Mouse (Mus musculus) skeletal muscle tissue, postnatal 0 days (tissue): ENCODE data around the gene Igsf21. TPM values are rescaled to one million over a fixed set of nuclear protein-coding genes. Genes with fewer than 3 reads are reported as not detected.

Experiments used
- polyA plus RNA-seq: library from polyadenylated mRNA; unstranded; fragments of >200 nt; fragmentation: Nextera tagmentation; extraction: Ambion mirVana; gene quantifications from 2 replicates; pipeline ENCODE4 v1.2.1, GENCODE M21; 2015

Igsf21 gene
- 1.1 TPM in 2 replicates for polyA plus RNA-seq

DNA sequence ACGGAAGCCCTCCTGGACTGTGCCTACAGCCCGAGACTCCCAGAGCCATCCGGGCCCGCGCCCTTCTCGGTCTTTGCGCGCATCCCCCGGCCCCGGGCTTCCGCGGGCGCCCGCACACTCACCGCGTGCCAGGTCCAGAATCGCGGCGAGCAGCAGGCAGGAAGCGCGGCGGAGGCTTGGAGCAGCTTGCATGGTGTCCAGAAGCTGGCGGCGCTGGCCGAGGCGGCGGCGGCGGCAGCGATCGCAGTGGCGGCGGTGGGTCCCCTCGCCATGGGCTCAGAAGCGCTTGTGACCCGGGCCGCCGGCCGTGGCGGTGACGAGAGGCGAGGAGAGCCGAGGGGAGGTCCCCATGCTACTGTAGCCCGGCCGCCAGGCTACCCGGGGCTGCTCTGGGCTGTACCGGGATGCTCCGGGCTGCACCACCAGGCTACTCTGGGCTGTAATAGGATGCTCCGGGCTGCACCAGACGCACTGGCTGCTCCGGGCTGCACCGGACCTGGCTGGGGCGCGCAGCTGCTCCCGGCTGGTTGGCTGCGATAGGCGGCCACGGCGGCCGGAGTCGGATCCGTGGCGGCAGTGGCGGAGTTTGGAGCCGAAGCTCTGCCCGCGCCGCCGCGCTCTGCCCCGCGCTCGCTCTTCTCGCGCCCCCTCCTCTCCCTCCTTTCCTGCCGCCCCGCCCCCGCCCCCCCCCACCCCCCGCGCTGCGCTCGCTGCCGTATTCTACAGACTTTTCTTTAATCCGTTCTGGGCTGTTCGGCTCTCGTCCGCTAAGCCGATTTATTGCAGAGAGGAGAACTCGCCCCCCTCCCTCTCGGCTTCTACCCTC lies at the start of gene Igsf21:
Igsf21 (minus strand) TSS at position 605 of the 826 bp plus-strand sequence.

